Mouse (Mus musculus) heart, adult 18-20 months (tissue): Measurements from ENCODE around the gene Exosc5. TPM values are rescaled to one million over a fixed set of nuclear protein-coding genes. Genes with fewer than 3 reads are reported as not detected.

Experiments used
- DNase-seq, 2 experiments: peaks; one replicate each; pipeline ENCODE4 v3.0.0; 2021 to 2022; ENCODE audit warnings: mixed read lengths in 1 of 2
- total RNA-seq, 2 experiments: library from RNA; stranded (reverse); gene quantifications; 2 replicates each; pipeline ENCODE4 v1.2.3; 2021

Exosc5 gene
- total RNA-seq, 2 experiments from 2014 or later: 17.2 to 17.5 TPM

GRCm38 (mm10) chr7:25677013-25677412, 18.0 kb downstream of the Exosc5 start:
- DNase-seq: no peak

- DNase-seq: peak; percentile 29 to 39
These were observed 21.0 kb downstream of the Exosc5 start for GRCm38 (mm10) chr7:25679971-25680370.

GRCm38 (mm10) chr7:25680514-25681258, 21.7 kb downstream of the Exosc5 start, which contains the start of gene B9d2:
B9d2 (plus strand) TSS chr7:25680780.
- DNase-seq: peak; percentile 97 to 98

GRCm38 (mm10) chr7:25681341-25682231, 22.6 kb downstream of the Exosc5 start:
- DNase-seq: no peak

GRCm38 (mm10) chr7:25683474-25684180, 24.7 kb downstream of the Exosc5 start:
- DNase-seq: peak in 1 of 2 experiments; percentile 57

- DNase-seq: no peak
These were observed 25.7 kb downstream of the Exosc5 start for GRCm38 (mm10) chr7:25684659-25685058.

GRCm38 (mm10) chr7:25685926-25686470, 27.0 kb downstream of the Exosc5 start:
- DNase-seq: no peak

- peak; percentile 87 to 90 for DNase-seq
These were observed 27.9 kb downstream of the Exosc5 start, which contains the start of gene Tgfb1 for GRCm38 (mm10) chr7:25686680-25687531. Tgfb1 (plus strand) TSS chr7:25687002.

- DNase-seq: peak; percentile 78 to 81
These were observed 28.9 kb downstream of the Exosc5 start for GRCm38 (mm10) chr7:25687811-25688401.

GRCm38 (mm10) chr7:25688810-25689586, 30.0 kb downstream of the Exosc5 start:
- DNase-seq: peak; percentile 82 to 93

- DNase-seq: no peak
These were observed 30.6 kb downstream of the Exosc5 start for GRCm38 (mm10) chr7:25689603-25690021.

GRCm38 (mm10) chr7:25690051-25690450, 31.1 kb downstream of the Exosc5 start:
- no peak for DNase-seq

GRCm38 (mm10) chr7:25694104-25694503, 35.1 kb downstream of the Exosc5 start:
- no peak for DNase-seq

- no peak for DNase-seq
These were observed 40.9 kb downstream of the Exosc5 start for GRCm38 (mm10) chr7:25699851-25700250.

- no peak for DNase-seq
These were observed 41.8 kb downstream of the Exosc5 start for GRCm38 (mm10) chr7:25700732-25701131.

- no peak for DNase-seq
These were observed 43.4 kb downstream of the Exosc5 start for GRCm38 (mm10) chr7:25702350-25702749.

- peak; percentile 59 to 68 for DNase-seq
These were observed 45.0 kb downstream of the Exosc5 start for GRCm38 (mm10) chr7:25703793-25704494.

- peak in 1 of 2 experiments; percentile 31 for DNase-seq
These were observed 45.9 kb downstream of the Exosc5 start for GRCm38 (mm10) chr7:25704716-25705364.
